Mouse (Mus musculus) spleen, adult 2 months (tissue): ENCODE measurements around the gene Gys2.

Experiments
- CTCF ChIP-seq: fragments of 200-500 bp; IDR thresholded peaks from 2 replicates; pipeline ENCODE4 v1.5.1; 2011; ENCODE audit warnings: mild to moderate bottlenecking, inconsistent platforms; ENCODE audit not compliant: insufficient read depth, insufficient read length, insufficient replicate concordance; ENCODE audit errors: extremely low read depth
- POLR2A ChIP-seq: fragments of 200-500 bp; IDR thresholded peaks from 2 replicates; pipeline ENCODE4 v1.6.1; 2011; ENCODE audit warnings: low read depth, low read length, inconsistent platforms

- TF ChIP-seq CTCF (no peak), POLR2A (no peak)
Measured at GRCm38 (mm10) chr6:142502519-142503125, 29.7 kb upstream of the Gys2 start.
